Mouse (Mus musculus) lung, postnatal 36 days (tissue): ENCODE data around the gene AU022252.

Experiments
- DNase-seq: peaks from one replicate; pipeline ENCODE4 v3.0.0; 2022; ENCODE audit warnings: mixed read lengths

AU022252 gene

DNA sequence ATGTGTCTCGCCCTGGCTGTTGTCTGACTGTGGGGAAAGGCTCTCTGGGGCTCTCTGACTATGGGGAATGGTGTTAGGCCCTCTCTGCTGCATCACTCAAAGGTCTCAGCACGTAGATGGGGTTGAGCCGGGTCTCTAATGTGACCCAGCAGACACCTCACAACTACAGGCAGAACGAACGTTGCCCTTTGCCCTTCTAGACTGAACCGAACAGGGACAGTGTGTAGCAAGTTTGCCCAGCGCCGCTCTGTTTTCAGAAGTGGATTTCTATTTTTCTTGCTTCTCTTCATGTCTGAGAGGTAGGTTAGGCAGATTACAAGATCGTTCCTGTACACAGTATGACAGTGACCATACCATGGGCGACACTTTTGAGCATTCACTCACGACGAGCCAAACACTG, 10.1 kb upstream of the AU022252 start:
- no peak for DNase-seq

DNA sequence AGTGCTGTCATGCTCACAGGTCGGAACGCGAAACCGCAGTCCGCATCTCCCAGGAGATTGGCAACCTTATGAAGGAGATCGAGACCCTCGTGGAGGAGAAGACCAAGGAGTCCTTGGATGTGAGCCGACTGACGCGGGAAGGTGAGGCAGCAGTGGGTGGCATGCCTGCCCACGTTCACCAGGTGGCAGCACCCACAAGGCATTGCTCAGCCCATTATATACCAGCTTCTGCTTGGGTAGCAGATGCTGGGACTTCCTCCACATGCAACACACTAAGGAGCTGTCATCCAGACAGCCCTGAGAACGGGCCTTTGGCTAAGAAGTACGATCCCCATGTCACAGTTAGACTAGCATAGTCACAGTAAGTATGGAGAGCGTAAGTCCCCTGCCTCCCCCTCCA, 9.2 kb upstream of the AU022252 start:
- DNase-seq, result peak; percentile 40

DNA sequence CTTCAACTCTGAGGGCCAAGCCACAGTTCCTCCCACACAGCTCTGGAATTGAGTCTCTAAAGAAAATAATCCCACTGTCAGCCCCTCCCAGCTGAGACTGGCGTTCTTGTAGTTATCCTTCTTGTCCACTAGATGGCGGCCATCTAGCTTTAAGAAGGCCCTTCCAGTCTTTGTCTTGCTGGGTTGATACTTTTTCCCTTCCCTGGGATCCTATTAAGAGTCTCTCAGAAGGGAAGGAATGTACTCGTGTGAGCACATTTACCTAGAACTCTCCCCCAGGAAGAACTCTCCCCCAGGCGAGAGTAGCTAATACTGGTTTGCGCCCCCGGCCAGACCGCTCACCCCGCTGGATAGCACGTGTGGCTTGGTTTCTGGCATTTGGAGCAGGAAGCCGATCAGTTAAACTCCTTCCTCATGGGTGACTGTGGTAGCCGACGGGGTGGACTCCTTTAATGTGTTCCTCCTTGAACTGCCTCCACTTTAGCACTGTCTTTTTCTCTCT, 6.7 kb upstream of the AU022252 start:
- DNase-seq, result peak; percentile 60

DNA sequence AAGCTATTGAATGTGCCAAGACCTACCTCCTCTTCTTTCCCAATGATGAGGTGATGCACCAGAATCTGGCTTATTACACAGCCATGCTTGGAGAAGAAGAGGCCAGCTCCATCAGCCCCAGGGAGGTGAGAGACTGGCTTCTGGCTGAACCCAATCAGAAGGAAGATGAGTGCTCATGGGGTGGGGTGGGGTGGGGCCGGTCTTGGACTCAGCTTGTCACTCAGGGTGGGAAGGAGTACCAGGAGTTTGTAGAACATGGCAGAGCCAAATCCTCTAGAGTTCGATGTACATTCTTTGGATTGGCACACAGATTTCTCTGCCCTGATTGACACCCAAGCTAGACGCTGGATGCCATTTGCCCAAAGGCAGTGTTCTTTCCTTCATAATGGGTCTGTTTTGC, 6.1 kb upstream of the AU022252 start:
- DNase-seq, result no peak

DNA sequence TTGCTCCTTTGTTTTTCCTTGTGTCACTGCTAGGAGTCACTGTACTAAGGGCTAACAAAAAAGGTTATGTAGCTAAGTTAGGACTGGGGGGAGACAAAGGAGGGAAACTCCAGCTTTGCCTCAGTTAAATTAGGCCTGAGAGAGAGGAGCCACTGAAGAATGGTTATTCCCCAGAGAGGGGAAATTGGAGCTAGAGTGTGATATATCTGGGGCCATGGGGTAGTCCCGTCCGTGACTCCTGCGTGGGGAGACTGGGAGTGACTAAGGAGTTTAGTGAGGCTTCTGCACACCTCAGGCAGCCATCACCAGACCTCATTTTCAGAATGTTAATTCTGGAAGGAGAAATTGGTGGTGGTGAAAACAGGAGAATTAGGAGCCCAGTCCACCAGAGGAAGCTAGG, 1.8 kb upstream of the AU022252 start:
- DNase-seq, result no peak

DNA sequence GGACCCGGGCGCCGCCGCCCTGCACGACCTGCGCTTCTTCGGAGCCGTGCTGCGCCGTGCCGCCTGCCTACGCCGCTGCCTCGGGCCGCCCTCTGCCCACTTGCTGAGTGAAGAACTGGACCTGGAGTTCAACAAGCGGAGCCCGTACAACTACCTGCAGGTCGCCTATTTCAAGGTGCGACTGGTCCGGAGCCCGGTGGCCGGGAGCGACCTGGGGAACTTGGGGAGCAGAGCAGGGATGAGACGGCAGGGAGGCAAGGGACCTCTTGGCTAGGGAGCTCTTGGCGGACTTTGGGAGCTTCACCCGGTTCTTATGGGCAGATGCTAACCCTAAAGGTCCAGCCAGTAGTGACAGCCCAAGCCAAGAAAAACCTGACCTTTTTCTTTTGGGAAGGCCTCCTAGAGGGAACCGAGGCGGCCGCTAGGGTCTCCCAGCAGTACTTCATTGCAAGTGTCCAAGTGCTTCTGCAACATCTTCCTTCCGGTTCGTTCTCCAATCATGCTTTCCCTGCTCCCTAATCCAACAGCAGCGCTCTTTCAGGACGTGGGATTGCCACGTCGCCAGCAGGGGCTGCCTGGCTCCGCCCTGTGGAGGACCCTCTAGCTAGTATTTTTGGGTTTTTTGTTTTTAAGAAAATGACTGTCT, 867 bp upstream of the AU022252 start:
- DNase-seq, result peak; percentile 45

DNA sequence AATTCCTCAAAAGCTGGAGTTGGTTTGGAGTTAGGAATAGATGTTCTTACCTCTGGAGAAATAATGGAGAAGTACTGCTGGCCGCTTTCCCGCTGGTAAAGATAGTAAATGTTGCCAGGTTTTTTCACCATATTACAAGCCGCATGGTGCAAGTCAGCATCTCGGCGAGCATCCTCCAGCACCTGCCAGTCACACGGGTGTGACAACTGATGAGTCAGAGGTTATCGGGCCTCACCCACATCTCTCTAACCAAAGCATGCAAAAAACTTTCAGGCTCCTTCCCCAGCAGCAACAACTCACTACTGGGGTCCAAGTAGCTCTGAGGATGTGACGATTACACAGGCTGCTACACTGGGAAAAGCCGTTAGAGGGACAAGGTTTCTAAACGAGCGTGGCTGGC, 5.8 kb downstream of the AU022252 start:
- DNase-seq, result no peak

DNA sequence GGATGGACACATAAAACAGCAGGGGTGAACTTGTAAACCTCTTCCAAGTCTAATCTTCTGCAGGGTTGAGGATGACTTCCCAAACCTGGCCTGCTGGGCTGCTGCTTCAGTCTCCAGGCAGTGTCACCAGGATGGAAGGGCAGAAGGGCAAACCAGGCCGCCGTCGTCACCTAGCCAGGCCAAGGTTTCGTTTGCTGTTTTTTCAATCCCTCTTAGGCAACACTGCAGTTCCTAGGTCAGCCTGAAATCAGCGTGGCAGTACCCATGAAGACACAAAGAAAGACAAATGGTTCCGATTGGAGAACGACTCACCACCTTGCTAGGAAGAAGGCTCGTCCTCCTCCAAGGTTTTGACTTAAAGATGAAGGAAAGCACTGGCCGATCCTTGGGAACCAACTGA, 6.8 kb downstream of the AU022252 start:
- no peak for DNase-seq

DNA sequence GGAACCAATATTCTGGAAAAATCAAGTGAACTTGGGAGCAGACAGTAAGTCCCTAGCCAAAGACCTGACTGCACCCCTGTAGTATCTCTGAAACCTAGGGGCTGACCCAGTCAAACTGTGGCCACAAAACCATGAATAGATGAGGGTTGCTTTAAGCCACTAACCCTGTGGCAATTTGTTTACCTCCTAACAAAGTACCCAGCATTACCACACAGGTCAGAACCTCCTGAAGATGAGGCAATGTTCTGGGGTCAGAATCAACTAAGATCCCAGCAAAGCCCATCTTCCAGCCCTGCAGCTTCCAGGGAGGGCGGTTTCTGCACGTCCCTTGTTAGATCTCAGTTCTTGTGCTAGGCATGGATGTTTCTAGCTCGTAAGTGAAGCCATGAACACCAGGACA, 8.0 kb downstream of the AU022252 start:
- no peak for DNase-seq

DNA sequence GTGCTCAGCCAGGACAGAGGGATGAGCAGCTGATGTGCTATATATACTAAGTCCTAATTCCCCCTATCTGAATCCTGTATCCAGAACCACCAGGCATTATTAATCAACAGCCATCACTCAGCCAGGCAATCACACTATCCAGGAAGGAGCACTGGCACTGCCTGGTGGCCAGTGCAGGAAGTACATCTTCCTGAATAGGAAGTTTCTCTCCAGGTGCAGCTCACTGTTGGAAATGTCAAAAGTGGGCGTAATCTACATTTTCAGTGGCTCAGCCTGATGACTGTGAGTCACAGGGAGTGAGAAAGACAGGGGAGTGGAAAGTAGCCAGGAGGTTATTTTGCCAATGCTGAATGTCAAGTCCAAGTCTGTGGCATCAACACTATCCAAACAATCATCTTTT, 8.8 kb downstream of the AU022252 start:
- peak; percentile 65 for DNase-seq

DNA sequence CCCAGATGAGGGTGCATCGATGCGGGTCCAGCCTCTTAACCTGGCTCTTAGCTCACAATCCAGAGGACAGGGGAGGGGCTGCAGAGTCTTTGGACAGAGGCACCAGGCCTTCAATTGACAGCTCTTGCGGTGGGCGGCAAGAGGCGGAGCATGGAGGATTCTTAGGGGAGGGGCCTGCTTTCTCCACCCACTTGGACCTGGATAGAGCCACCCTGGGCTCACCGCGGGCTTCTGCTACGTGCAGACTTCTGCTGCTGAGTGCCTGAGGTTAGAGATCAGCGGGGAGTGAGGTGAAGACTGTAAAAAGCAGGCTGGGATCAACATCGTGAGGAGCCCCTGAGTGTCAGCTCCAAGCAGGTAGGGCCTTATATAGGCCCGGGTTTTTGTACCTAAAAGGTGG, 14.3 kb downstream of the AU022252 start, which contains the start of gene Tmem269:
Gene Tmem269 (minus strand): TSS at position 49 of the 400 bp plus-strand sequence.
- no peak for DNase-seq

DNA sequence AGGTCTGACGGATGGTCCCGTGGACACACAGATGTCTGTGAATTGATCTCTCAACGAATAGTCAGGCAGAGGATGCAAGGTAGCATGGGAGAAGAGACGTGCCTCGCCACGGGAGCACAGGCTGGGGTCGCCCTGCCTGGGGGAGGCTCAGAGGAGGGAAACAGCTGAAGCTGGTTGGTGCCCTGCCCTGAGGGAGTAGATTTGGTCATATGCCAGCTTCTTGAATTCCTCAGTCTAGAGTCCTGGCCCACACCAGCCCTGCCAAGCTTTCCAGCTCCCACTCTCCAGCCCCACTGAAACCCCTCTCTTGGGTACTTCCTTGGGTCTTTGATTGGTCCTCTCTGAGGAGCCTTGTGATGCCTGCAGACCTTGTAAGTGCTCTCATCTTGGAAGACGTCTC, 15.8 kb downstream of the AU022252 start:
- DNase-seq, result no peak

DNA sequence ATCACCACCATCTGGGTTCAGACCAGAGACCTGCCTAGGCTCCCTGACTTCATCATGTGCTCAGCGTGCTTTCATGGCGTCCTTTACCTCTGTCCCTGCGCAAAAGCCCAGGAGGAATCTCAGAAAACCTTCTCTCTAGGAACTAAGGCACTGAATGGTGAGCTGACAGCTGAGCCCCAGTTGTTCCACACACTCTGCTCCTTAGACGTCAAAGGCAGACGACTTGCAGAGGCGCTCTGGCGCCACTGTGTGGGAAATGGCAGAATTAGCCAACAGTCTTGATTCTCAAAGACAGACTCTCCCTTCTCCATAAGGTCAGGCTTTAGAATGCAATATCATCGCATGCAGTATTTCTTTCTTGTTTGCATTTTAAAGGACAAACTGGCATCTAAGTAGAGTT, 27.8 kb downstream of the AU022252 start:
- DNase-seq, result peak; percentile 67

DNA sequence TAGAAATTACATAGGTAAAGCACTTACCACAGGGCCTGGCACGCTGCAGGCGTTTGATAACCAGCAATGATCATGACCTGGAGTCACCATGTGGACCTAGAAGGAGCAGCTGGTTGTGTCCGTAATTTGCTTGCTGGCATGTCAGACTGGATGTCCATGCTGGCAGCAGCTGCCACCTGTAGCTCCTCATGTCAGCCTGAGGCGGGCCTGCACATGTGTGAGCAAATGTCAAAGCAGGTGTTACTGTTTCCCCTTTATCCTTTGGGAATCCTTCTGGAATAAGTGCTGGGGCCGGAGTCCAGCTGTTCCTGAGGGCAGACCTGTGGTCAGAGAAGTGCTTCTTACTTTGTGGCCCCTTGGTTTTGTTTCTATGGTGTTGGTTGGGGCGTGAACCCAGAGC, 34.4 kb downstream of the AU022252 start:
- DNase-seq, result no peak

DNA sequence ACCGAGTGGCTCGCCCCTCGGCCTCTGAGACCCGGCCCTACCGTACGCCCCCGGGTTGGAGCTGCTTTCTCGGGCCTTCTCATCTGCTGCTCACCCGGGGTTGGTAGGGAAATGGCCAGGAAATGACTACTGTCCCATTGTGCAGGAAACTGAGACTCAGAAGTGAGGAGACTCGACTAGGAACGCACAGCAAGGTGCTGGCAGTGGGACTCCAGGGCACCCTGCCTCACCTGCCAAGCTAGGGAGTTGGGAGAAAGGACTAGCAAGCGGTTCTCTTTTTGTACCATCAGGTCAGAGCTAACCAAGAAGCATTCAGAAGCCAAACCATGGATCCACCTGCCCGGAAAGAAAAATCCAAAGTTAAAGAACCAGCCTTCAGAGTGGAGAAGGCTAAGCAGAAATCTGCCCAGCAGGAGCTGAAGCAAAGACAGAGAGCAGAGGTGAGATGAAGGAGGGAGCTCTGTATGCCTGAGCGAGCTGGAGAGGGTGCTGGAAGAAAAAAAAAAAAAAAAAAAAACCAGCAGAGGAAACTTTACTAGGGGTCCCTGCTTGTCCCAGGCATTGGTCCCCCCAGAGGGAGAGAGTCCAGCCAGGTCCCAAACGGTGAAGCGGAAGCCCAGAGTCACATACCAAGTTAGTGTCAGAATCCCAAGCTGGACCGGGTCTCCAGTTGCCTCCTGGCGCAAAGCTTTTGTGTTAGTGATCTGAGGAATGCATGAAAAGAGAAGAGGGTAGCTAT, 36.8 kb downstream of the AU022252 start:
- DNase-seq, result peak; percentile 12

DNA sequence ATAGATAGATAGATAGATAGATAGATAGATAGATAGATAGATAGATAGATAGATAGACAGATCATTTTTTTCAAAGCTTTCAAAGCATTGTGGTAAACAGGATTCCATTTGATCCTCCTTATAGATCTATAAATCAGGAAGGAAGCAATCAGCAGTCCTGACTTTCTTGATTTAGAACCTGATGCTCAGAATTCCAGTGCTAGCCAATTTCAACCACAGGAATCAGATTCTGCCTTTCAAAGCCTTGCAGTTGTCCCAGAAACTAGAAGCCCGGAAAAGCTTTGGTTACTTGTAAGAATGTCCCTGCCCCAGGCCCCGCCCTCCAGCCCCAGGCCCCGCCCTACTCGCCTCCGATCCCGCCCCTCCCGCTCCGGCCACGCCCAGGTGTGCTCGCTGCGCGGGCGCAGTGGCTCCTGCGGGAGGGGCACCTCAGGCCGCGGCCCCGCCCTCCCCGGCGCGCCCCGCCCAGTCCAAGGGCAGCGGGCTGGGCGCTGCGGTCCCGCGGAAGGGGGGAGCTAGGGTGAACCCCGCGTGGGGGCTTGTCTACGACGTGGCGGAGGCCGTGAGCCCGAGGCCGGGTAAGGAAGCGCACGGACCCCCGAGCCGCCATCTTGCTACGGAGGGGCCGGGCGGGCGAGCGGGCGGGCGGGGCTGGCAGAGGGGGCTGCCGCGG, 37.5 kb downstream of the AU022252 start, which contains the start of gene Svbp:
Gene Svbp (plus strand): TSS at position 398 of the 673 bp plus-strand sequence.
- DNase-seq, result peak; percentile 84

DNA sequence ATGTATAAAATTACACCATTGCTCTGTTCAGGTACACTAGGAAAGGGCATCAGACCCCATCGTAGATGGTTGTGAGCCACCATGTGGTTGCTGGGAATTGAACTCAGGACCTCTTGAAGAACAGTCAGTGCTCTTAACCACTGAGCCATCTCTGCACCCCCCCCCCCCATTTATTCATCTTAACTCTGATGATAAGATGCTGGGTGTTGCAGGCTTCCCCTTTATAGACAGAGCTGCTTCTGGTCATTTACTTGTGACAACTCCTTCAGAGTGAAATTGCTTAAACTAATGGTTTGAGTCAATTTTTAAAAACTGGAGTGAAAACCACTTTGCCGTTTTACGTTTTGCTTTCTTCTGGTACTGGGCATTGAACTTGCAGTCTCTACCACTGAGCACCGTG, 39.8 kb downstream of the AU022252 start:
- DNase-seq, result no peak

DNA sequence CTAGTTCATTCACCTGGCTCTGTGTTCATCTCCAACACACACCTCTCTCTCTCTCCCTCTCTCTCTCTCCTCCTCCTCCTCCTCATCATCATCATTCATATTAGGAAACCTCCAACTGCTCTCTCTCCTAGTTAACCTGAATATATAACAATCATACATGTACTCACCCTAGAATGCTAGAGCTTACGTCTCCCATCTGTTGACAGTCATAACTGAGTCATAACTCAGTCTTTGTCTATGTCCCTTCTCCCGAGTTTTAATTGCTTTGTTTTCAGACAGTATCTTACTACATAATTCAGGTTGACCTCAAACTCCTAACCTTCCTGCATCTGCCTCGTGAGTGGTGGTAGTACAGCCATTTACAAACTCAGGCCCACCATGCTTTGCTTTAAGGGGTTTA, 41.2 kb downstream of the AU022252 start:
- no peak for DNase-seq

DNA sequence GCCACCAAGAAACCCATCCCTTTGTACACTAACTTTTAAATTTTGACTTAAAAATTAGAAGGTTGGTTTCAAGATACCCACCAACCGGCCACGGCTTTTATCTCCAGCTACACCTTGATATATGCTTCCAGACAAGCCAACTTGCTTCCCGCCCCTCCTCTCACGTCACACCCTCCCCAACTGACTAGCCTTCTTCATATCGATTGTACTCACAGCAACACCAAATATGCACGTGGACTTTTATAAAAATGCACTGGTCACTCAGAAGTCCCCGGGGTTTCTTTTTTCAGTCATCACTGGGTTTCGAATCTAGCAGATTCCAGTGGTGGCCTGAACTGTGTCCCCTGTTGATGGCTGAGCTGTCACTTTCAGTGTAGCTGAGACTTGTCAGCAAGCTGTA, 41.9 kb downstream of the AU022252 start:
- no peak for DNase-seq

DNA sequence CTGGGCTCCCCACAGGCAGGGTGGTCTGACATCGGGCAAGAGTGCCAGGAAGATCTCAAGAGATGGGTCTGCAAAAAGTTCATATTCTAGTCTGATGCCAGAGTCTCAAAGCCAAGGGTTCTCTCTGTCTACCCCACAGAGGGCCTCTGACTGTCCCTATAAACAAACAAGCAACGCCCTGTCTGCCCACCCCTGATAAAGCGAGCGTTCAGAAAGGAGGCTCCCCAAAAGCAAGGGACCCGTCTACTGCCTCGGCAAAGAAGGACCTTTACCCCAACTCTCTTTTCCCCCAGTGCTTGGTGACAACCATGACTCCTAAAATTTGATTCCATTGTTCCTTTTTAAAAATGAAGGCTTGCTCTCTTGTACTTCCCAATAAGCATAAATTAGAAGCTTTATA, 42.6 kb downstream of the AU022252 start, which contains the start of gene Ermap:
Gene Ermap (minus strand): TSS at position 148 of the 400 bp plus-strand sequence.
- DNase-seq, result no peak

DNA sequence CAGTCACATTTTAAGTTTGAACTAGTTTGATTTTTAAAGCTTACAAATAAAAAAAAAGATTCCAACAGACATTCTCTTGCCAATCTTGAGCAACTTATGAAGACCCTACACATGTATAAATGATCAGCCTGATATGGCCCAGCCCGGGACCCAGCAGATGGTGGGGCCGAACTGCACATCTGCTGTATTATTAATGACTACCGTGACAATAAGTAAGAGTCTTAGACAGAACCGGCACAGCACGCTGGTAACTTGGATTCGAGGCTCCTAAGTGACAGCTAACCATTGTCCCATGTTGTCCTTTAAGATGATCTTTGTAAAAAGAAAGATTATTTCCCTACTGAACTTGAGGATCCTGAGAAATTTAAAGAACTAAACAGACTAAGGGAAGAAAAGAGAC, 43.1 kb downstream of the AU022252 start:
- DNase-seq, result no peak

DNA sequence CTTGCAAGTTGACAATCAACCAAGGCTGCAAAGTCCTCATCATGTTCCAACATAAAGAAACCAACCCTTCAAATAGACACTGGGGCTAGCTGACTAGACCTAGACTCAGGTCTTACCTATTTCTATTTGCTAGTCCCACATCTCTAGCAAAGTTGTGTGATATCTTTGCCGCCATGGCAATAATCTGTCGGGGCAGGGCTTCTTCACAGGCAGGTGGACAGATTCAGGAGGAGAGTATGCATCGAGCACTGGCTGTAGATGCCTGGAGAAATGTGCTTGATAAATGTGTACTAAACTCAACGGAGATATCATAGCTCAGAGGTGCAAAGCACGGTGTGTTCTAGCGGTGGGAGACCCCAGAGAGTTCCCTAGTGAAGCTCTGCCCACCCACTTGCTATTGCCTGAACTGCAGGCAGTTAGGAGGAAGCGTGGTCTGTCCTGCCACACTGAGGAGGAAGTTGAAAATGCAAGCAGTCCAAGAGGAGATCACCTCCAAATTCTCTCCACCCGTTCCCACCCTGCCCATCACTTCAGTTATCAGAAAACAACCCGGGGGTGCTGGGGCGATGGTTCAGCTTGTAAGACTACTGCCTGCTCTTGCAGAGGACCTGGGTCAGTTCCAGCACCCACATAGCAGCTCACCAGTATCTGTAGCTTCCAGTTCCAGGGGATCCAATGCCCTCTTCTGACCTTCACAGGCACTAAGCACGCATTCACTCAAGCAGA, 44.3 kb downstream of the AU022252 start:
- no peak for DNase-seq

DNA sequence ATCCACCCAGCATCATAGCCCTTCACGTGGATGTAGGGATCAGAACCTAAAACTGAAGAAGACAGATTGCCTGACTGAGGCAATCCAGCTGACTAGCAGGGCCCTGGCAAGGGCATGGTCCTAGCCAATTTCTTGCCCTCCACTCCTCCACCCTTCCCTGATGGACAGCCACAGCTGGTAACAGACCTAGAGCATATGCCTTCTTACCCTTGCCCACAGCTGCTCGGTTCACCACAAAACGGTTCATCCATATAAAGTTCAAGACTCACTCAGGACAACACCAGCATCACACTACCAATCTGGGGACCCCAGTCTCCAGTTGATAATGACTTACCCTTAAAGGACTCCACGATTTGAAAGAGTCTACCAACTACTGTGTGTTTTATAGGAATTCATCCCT, 46.7 kb downstream of the AU022252 start:
- DNase-seq, result no peak
